Mouse (Mus musculus) layer of hippocampus, adult 2 months (tissue): Measurements from ENCODE around the gene Ppig. TPM values are rescaled to one million over a fixed set of nuclear protein-coding genes. Genes with fewer than 3 reads are reported as not detected.

ENCODE experiments used
- DNase-seq, 2 experiments: peaks; one replicate each; pipeline ENCODE4 v3.0.0; 2022; ENCODE audit warnings: low spot score in 2 of 2
- H3K27ac ChIP-seq: fragments of 200-600 bp; 2 replicates; pipeline ENCODE4 v1.8.1; 2022
- H3K4me3 ChIP-seq: fragments of 200-600 bp; 2 replicates; pipeline ENCODE4 v1.8.1; 2022; ENCODE audit warnings: mild to moderate bottlenecking
- CTCF ChIP-seq: fragments of 200-600 bp; conservative IDR thresholded peaks from 2 replicates; pipeline ENCODE4 v1.8.1; 2022; ENCODE audit warnings: antibody characterized with exemption, mild to moderate bottlenecking, moderate library complexity
- total RNA-seq, 2 experiments: library from RNA; stranded (reverse); gene quantifications; 2 replicates each; pipeline ENCODE4 v1.2.3; 2021

Ppig gene
- total RNA-seq, 2 experiments from 2014 or later, result 67.7 to 67.8 TPM

DNA sequence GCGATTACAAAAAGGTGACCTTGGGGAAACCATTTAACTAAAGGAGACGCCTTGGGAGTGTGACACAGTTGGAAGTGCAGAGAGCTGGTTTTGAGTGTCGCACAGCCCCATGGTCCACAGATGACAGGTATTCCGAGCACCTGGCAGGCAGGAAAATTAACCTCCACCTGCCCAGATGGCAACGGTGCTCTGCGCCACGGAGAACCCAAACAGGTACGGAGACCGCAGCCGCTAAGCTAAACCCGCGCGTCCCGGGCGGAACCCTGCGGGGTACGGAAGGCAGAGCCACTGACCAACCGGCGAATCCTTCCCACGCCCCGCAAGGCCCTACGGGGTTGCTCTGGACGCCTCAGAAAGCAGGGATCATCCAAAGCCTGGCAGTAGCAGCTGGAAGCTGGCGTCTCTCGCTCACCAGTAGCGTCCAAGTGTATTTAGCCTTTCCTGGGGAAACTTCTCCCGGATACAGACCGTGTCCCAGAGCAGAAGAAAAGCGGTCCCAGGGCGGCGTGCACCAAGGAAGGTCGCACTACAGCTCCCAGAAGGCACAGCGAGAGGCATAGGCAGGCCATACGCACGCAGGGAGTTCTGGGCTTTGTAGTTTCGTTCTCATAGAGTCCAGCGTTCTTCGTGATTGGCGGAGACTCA is 9.2 kb upstream of the Ppig start, which contains the start of gene Fastkd1:
Gene Fastkd1 (minus strand): TSS at position 536 of the 645 bp plus-strand sequence.
- H3K4me3 ChIP-seq, result peak within 1 kb of the TSS; percentile 68
- H3K27ac ChIP-seq, result peak within 1 kb of the TSS; percentile 85
- peak; percentile 83 to 92 for DNase-seq
- no peak for TF ChIP-seq CTCF

DNA sequence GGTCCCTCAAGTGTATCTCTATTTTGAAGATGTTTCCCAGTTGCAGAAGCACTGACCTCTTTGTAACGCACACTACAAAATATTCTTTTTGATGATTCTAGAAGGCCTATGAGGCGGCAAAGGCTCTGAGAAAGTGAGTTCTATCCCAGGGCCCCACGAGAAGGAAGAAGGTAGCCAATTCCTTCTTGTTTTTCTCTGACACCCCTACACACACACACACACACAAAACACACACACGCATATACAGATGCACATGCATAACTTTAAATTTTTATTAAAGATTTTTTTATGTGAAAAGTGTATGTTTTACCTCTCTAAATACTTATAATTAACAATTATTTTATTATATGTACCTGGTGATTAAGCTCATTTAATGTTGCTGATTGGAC is 8.7 kb upstream of the Ppig start:
- Histone ChIP-seq H3K27ac (peak overlapping the region; percentile 85; the same call in 1 of the 2 replicates), H3K4me3 (peak overlapping the region; percentile 68)
- no peak for DNase-seq
- TF ChIP-seq CTCF, result no peak

DNA sequence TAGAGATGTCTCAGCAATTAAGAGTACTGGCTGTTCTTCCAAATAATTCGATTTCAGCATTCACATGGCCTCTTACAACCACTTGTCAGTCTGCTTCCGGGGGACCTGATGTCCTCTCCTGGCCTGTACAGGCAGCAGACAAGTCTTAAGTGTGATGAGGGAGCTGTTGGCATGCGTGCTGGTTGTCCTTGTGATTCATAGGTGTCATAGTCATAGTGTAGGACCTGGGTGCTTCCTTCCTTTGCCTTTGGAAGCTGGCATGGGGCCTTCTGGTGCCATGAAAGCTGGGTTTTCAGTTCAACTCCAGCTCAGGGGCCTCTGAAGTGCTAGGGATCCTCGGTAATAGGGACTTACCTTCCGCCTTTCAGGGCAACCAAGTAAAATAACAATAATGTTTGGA is 8.2 kb upstream of the Ppig start:
- Histone ChIP-seq H3K27ac (no peak overlapping the region), H3K4me3 (no peak overlapping the region)
- no peak for DNase-seq
- TF ChIP-seq CTCF, result no peak

DNA sequence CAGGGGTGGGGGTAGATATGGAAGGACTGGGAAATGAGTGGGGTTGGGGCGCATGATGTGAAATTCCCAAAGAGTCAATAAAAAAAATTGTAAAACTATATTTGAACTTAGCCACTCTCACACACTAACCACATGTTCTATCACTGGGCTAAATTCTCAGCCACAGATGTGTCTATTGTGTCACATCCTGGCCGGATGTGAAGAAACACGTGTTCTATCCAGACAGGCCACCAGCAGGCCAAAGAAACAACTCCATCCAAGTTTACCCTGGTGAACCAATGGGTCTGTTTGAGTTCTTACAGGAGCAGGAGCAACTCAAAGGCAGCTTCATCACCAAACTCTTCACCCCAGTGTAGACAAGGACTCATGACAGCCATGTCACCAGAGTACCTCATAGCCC is 5.9 kb upstream of the Ppig start:
- TF ChIP-seq CTCF, result no peak

DNA sequence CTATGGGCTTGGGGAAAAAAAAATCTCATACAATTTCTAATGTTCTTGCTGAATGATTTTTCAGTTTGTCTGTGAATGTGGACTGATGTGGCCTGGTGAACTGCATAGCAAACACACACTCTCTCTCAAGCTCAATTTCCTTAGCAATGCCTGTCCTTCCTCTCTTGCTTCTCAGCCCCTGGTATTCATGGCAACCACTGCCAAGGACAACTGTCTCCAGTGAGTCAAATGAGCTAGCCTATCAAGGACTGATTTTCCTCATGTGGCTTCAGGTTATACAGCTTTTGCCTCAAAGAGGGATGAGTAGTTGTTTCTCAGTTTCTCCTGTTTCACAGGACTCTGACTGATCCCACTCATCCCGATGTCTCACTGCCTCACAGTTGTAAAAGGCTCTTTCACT is 3.2 kb upstream of the Ppig start:
- no peak overlapping the region for H3K27ac ChIP-seq
- H3K4me3 ChIP-seq, result no peak overlapping the region
- no peak for TF ChIP-seq CTCF
- DNase-seq, result no peak

More for the DNA sequence above, 5.9 kb upstream of the Ppig start:
- no peak overlapping the region for H3K4me3 ChIP-seq
- DNase-seq, result no peak
- no peak overlapping the region for H3K27ac ChIP-seq

DNA sequence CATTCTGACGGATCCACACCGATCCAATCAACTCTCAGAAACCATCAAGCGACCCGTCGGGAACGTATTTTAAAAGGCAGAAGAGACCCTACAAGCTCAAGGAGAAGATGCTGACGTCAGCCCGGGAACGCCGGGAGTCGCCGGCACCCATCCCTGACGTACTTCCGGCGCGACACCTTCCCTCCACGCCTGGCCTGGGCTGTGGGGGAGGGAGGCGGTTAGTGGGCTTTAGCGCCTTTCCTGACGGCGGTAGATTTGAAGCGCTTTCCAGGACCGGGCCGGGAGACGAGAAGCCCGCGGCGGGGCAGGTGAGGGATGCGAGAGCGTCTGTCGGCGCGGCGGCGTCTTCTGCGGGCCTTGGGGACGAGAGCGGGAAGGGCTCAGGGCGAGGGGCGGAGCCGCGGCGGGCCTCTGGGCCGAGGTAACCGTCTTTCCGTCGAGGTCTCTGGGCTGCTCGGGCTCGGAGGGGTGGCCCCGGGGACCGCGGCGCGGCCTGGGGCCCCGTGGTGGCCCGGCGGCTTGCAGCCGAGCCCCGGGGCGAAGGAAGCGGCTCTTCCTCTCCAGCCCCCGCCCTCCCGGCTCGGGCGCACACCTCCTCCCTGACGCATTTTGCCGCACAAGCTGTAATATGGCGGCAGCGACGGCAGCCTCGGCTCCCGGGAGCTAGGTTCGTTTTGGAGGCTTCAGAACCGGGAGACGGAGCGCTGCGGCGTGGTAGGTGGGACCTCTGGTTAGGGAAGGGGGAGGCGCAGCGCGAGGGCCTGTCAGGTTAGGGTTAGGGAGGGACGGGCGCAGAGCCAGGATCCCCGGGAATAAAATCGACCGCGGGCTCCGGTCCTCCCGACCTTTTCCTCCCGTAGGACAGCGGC is 539 bp downstream of the Ppig start:
- no peak for TF ChIP-seq CTCF
- H3K27ac ChIP-seq, result peak overlapping the region; percentile 92
- DNase-seq, result peak; percentile 94
- H3K4me3 ChIP-seq, result peak overlapping the region; percentile 74

DNA sequence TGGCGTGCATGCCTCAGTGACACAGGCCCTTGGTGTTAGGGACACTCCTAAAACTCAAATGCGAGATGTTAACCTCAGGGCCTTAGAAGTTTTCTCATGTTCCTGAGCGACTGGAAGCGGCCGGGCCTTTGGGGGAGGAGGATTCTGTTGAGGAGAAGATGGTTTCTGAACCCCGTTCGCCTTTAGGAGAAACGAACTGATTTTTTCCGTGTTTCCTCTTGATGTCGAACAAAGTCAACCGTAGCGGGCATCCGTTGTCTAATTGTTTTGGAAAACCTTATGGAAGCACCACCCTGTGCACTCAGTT is 1.1 kb downstream of the Ppig start:
- no peak for TF ChIP-seq CTCF
- DNase-seq, result no peak
- Histone ChIP-seq H3K27ac (peak overlapping the region; percentile 92), H3K4me3 (peak overlapping the region; percentile 74)

DNA sequence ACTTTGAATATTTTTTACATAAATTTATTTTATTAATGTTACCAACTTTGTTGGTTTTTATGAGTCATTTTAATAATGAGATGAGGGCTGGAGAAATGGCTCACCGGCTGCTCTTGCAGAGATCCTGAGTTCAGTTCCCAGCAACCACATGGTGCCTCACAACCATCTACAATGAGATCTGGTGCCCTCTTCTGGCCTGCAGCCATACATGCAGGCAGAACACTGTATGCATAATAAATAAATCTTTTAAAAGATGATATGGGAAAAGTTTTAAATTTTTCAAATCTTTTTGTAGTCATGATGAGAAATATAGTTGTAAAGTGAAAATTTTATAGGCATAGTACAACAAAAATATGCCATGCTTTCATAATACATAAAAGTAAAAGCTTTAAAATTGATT is 22.7 kb downstream of the Ppig start:
- peak; percentile 67 for TF ChIP-seq CTCF
- Histone ChIP-seq H3K4me3 (no peak overlapping the region), H3K27ac (no peak overlapping the region)
- no peak for DNase-seq

DNA sequence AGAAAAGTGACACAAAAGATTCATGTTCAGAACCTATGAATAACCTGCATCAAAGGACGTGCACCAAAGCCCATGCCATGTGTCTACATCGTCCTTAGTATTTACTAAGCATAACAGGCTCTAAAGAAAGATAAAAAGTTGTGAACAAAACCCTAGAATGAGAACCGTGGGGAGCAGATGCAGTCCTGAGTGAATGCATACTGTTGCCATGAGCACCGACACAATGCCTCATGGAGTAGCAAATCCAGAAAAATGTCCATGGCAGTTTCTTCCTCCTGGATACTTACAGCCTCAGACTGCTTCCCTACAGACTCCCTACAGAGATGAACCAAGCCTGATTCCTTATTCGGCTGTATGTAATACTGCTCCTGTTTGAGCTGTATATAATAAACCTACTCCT is 38.6 kb downstream of the Ppig start:
- no peak for TF ChIP-seq CTCF
- no peak overlapping the region for H3K4me3 ChIP-seq
- DNase-seq, result no peak
- no peak overlapping the region for H3K27ac ChIP-seq

DNA sequence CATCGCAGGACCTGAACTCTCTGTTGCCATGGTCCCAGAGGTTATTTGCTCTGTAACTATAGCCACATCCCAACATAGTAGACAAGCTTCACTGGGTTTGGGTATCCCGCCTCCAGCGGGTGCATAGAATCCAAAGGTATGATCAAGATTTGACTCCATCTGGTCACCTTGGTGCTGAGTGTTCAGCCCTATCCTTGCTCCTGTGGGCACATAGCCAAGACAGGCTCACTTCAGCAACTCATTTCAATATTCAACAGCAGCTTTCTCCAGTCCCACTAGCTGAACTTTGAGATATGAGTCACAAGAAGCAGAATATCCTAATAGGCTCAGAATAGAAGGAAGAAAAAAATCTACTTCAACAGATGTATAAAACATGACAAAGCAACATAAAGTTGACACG is 41.0 kb downstream of the Ppig start:
- Histone ChIP-seq H3K4me3 (no peak overlapping the region), H3K27ac (no peak overlapping the region)
- no peak for TF ChIP-seq CTCF
- no peak for DNase-seq

DNA sequence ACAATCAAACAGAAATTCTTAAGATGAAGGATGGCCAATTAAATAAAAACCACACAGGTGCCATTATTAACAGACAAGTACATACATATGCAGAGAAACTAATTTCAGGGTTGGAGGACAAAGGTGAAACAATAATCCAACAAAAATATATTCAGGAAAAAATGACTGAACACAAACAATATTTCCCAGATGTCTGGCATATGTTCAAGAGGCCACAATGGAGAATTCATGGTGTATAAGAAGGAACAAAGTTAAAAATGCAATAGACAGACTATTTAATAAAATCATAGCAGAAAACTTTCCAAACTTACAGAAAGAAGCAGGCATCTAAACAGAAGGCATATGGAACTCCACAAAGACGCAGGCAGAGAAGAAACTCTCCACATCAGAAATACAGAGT is 42.4 kb downstream of the Ppig start:
- H3K4me3 ChIP-seq, result no peak overlapping the region
- DNase-seq, result no peak
- no peak overlapping the region for H3K27ac ChIP-seq
- no peak for TF ChIP-seq CTCF

DNA sequence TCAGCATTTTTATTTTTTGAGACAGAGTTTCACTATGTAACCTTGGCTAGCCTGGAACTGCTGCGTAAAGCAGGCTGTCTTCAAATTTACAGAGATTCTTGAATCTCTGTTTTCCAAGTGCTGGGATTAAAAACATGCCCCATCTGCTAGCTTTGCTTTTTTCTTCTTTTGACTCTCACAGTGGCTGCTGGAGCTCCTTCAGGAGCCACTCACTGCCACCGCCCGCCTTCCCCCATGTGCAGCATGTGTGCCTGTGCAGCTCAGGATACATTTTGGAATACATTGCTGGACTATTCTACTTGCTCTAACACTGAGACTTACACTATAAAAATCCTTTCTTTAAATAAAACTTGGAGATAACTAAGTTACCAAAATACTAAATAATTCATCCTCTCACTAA is 51.0 kb downstream of the Ppig start:
- H3K4me3 ChIP-seq, result no peak overlapping the region
- DNase-seq, result peak; percentile 25 to 55
- TF ChIP-seq CTCF, result no peak
- H3K27ac ChIP-seq, result no peak overlapping the region; the same call in 1 of the 2 replicates

DNA sequence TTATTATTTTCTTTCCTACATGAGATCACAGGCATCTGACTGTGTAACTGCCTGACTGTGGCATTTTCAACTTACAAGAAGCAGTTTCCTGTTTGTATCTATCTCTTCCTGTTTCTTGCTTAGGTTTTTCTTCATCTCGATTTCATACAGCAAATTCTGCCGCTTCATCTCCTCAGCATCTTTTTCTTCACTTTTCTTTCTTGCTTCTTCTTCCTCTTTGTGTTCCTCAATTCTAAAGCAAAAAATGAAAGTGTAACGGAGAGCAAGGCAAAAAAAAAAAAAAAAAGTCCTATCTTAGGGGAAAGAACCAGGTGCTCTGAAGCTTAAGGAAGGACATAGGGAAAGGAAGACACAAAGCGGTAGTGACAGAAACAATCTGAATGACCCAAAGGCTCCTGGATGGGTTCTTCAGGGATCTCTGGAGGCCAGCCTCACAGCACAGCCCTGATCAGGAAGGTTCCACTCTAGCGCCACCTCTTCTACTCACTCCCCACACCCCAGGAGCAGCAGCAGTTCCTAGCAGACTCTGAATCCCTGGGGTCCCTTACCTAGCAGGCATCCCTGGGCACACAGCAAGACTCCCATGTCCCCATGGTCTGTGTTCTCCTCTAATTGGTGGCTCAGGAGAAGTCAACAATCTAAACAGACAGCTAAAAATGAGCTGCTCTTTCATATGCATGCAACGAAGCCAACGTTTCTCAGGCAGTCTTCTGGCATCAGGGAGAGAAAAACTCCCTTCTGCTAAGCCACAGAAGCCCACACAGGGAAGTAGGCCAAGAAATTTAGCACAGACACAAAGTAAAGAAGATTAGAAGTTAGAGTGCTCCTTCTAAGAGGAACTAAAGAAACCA is 55.9 kb downstream of the Ppig start:
- DNase-seq, result peak in 1 of 2 experiments; percentile 46
- H3K27ac ChIP-seq, result peak overlapping the region; percentile 14; the same call in 1 of the 2 replicates
- no peak for TF ChIP-seq CTCF
- no peak overlapping the region for H3K4me3 ChIP-seq
